In the genomic region with DNA sequence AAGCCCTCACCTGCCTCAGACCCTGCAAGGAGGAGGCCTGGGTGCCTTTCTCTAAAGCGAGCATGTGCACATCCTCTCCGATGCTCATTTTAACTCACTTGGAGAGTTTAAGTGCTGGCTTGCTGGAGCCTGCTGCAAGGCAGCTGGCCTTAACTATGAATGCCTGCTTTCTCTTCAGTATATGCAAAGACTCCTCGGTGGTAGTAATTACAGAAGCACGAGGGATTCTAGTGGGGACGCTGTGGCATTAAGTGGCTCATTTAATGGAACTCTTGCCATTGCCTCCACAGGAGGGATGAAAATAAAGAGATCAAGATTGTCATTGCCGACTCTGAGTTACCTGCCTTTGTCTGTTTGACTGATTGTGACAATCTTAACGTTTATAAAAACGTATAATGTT, we compare ENCODE assay signal across 27 mouse cellular contexts. TPM values are rescaled to one million over a fixed set of nuclear protein-coding genes. Genes with fewer than 3 reads are reported as not detected.
DNase-seq lines count a peak whose midpoint lies in the region; ATAC-seq and TF ChIP-seq lines count a peak whose summit lies in the region.
"Had no signal": no experiment of that assay in that cellular context is flagged by ENCODE, and none has a peak within 500 bp of the region (broad histone marks: within the 10 kb centered on the region; RNA-seq: fewer than 3 reads in every experiment).

No protein-coding gene starts in this region.

- no peaks in the 10 kb centered on the region for H3K9me3 ChIP-seq in forebrain, embryonic 15.5 days
- H3K9me3 ChIP-seq in forebrain, embryonic 11.5 days (ENCODE audit: control insufficient read depth, low read length), result no peaks in the 10 kb centered on the region
- H3K9me3 ChIP-seq in stomach, postnatal 0 days (ENCODE audit: control insufficient read depth, low read length), result no peaks in the 10 kb centered on the region
- H3K9me3 ChIP-seq: embryonic facial prominence, embryonic 13.5 days; embryonic facial prominence, embryonic 15.5 days; forebrain, embryonic 10.5 days had no signal

- no peak for TF ChIP-seq POLR2A in brain, embryonic 14.5 days (IDR thresholded peaks at IDR 0.05; ENCODE audit: borderline replicate concordance, extremely low read depth, insufficient read depth, insufficient read length, poor library complexity, severe bottlenecking)

- no peak overlapping the region for H3K4me3 ChIP-seq in forebrain, embryonic 15.5 days
- no peak overlapping the region for H3K4me3 ChIP-seq in forebrain, embryonic 11.5 days (ENCODE audit: low read depth, low read length)
- H3K4me3 ChIP-seq in stomach, postnatal 0 days (ENCODE audit: low read depth, low read length), result no peak overlapping the region
- H3K4me3 ChIP-seq: embryonic facial prominence, embryonic 13.5 days; embryonic facial prominence, embryonic 15.5 days; erythroblast, embryonic 14.5 days; forebrain, embryonic 10.5 days had no signal

- no peaks in the 10 kb centered on the region for H3K36me3 ChIP-seq in forebrain, embryonic 15.5 days
- H3K36me3 ChIP-seq in forebrain, embryonic 11.5 days (ENCODE audit: control insufficient read depth, insufficient read depth, low read length), result no peaks in the 10 kb centered on the region
- no peaks in the 10 kb centered on the region for H3K36me3 ChIP-seq in stomach, postnatal 0 days (ENCODE audit: control insufficient read depth, insufficient read depth, low read length)
- H3K36me3 ChIP-seq: embryonic facial prominence, embryonic 13.5 days; embryonic facial prominence, embryonic 15.5 days; forebrain, embryonic 10.5 days had no signal

- TF ChIP-seq CTCF in brain, embryonic 14.5 days (IDR thresholded peaks at IDR 0.05; ENCODE audit: borderline replicate concordance, extremely low read depth, insufficient read depth, insufficient read length), result no peak
- no peak for TF ChIP-seq CTCF in stomach, postnatal 0 days (IDR thresholded peaks at IDR 0.05; ENCODE audit: low read depth)

- 30% methylated on average over 8 of the region's 8 CpGs for WGBS in forebrain, embryonic 15.5 days
- WGBS in forebrain, embryonic 11.5 days, result 52% methylated on average over 8 of the region's 8 CpGs
- WGBS in stomach, postnatal 0 days, result 65% methylated on average over 8 of the region's 8 CpGs

- H3K9ac ChIP-seq in forebrain, embryonic 15.5 days (replicated peaks), result no peak overlapping the region
- no peak overlapping the region for H3K9ac ChIP-seq in forebrain, embryonic 11.5 days (ENCODE audit: low read length)
- no peak overlapping the region for H3K9ac ChIP-seq in stomach, postnatal 0 days (ENCODE audit: low read length)
- H3K9ac ChIP-seq: embryonic facial prominence, embryonic 13.5 days; embryonic facial prominence, embryonic 15.5 days had no signal

- H3K27ac ChIP-seq in forebrain, embryonic 15.5 days (replicated peaks), result peak overlapping the region; percentile 15; the same call in 1 of the 2 replicates
- H3K27ac ChIP-seq in forebrain, embryonic 11.5 days (ENCODE audit: low read depth, low read length), result no peak overlapping the region
- H3K27ac ChIP-seq in stomach, postnatal 0 days (replicated peaks), result no peak overlapping the region
- H3K27ac ChIP-seq: embryonic facial prominence, embryonic 13.5 days; embryonic facial prominence, embryonic 15.5 days; forebrain, embryonic 10.5 days had no signal

- no peak for ATAC-seq in forebrain, embryonic 15.5 days (replicated peaks)
- ATAC-seq in forebrain, embryonic 11.5 days (replicated peaks; ENCODE audit: low FRiP score), result no peak
- ATAC-seq in stomach, postnatal 0 days (ENCODE audit: low FRiP score, low TSS enrichment), result no peak

- intact Hi-C loops in heart, postnatal 25 days (cut with DNase I), result no loop called here

- no peaks in the 10 kb centered on the region for H3K27me3 ChIP-seq in forebrain, embryonic 15.5 days
- no peaks in the 10 kb centered on the region for H3K27me3 ChIP-seq in forebrain, embryonic 11.5 days (ENCODE audit: control insufficient read depth, insufficient read depth, low read length)
- no peaks in the 10 kb centered on the region for H3K27me3 ChIP-seq in stomach, postnatal 0 days (ENCODE audit: control insufficient read depth, insufficient read depth, low read length)
- H3K27me3 ChIP-seq: embryonic facial prominence, embryonic 15.5 days had no signal

- H3K4me1 ChIP-seq in forebrain, embryonic 15.5 days, result peaks cover under 1% of the 10 kb centered on the region; the same call in 1 of the 2 replicates
- H3K4me1 ChIP-seq in forebrain, embryonic 11.5 days (replicated peaks; ENCODE audit: control insufficient read depth, insufficient read depth, low read length), result no peaks in the 10 kb centered on the region
- H3K4me1 ChIP-seq in stomach, postnatal 0 days (replicated peaks; ENCODE audit: control insufficient read depth, insufficient read depth), result no peaks in the 10 kb centered on the region
- H3K4me1 ChIP-seq: embryonic facial prominence, embryonic 15.5 days had no signal

- H3K4me2 ChIP-seq in forebrain, embryonic 15.5 days (replicated peaks), result no peak overlapping the region
- H3K4me2 ChIP-seq in forebrain, embryonic 11.5 days (ENCODE audit: low read depth, low read length, severe bottlenecking), result no peak overlapping the region
- no peak overlapping the region for H3K4me2 ChIP-seq in stomach, postnatal 0 days (replicated peaks; ENCODE audit: low read depth)
- H3K4me2 ChIP-seq: embryonic facial prominence, embryonic 13.5 days; embryonic facial prominence, embryonic 15.5 days had no signal

- DNase-seq in forebrain, embryonic 11.5 days (ENCODE audit: low spot score), result no peak
- DNase-seq in heart, adult 11 months, result peak; percentile 36
- DNase-seq in heart, postnatal 25 days (ENCODE audit: low spot score), result no peak
- peak; percentile 68 for DNase-seq in brain, embryonic 14.5 days (ENCODE audit: low read depth)
- DNase-seq in stomach, postnatal 0 days (ENCODE audit: low spot score), result peak; percentile 4
- no peak for DNase-seq in cerebellum, adult 18-20 months
- DNase-seq: adrenal gland, adult 2 months; adrenal gland, postnatal 10 days; adrenal gland, postnatal 25 days; cerebellum, adult 11-12 months; cerebellum, adult 8-10 months; cerebellum, adult 9-11 months; cerebellum, postnatal 14 days; cerebellum, postnatal 36 days; embryo, embryonic 11 days had no signal

- TF ChIP-seq EP300 in stomach, postnatal 0 days (optimal IDR thresholded peaks at IDR 0.05), result no peak

RNA-seq across cellular contexts. Expression of a gene that starts 59.7 kb away (rescaled TPM):
- polyA plus RNA-seq in forebrain, embryonic 15.5 days (2015; fragmentation: Nextera tagmentation; extraction: Ambion mirVana), result not detected in 2 replicates
- polyA plus RNA-seq in forebrain, embryonic 11.5 days (2014; fragmentation: Nextera tagmentation; extraction: Ambion mirVana), result not detected in 2 replicates
- not detected for total RNA-seq in heart, postnatal 25 days (2021)
- polyA plus RNA-seq in brain, embryonic 14.5 days (2012; rRNA removed), result not detected in 2 replicates
- not detected in 2 replicates for polyA plus RNA-seq in stomach, postnatal 0 days (2015; fragmentation: Nextera tagmentation; extraction: Ambion mirVana)
- total RNA-seq: adrenal gland, adult 2 months; adrenal gland, postnatal 10 days; adrenal gland, postnatal 25 days; adrenal gland, postnatal 4 days; common myeloid progenitor, adult 5-6 weeks; ES-E14; MEL had no signal
- polyA plus RNA-seq: adrenal gland, adult 2 months; C2C12; embryonic facial prominence, embryonic 11.5 days; embryonic facial prominence, embryonic 13.5 days; embryonic facial prominence, embryonic 15.5 days; erythroblast, embryonic 14.5 days; forebrain, embryonic 10.5 days; frontal cortex, adult 2 months had no signal

Comparison
In these comparisons a context has a peak if more than half of its experiments do, and no peak if none do; other contexts are left out.
1. DNase-seq: peak in heart, adult 11 months (single experiment), brain, embryonic 14.5 days (single experiment) and stomach, postnatal 0 days (single experiment); none in forebrain, embryonic 11.5 days (single experiment), heart, postnatal 25 days (single experiment) and cerebellum, adult 18-20 months (0 of 2).